Mouse (Mus musculus): ENCODE results near the gene Fig4. TPM values are rescaled to one million over a fixed set of nuclear protein-coding genes. Genes with fewer than 3 reads are reported as not detected.

The Fig4 gene
- total and polyA plus RNA-seq, 2 experiments from 2014 or later = 36.4 to 40.4 TPM

- no peaks in the 10 kb centered on the region; the same call in 1 of the 2 replicates for H3K4me1 ChIP-seq (ENCODE audit: insufficient read depth)
Measured at GRCm38 (mm10) chr10:41303639-41304444, 782 bp upstream of the Fig4 start, which contains the start of gene Ak9. Gene Ak9 (plus strand): TSS chr10:41303980.

GRCm38 (mm10) chr10:41300161-41300560, 2.9 kb downstream of the Fig4 start:
- Histone ChIP-seq H3K4me3 (ENCODE audit: low read depth, low read length) (no peak overlapping the region), H3K9me3 (ENCODE audit: low read length) (no peaks in the 10 kb centered on the region), H3K4me1 (ENCODE audit: insufficient read depth) (no peaks in the 10 kb centered on the region; the same call in 1 of the 2 replicates), H3K9ac (no peak overlapping the region), H3K27me3 (ENCODE audit: insufficient read depth, low read length) (no peaks in the 10 kb centered on the region), H3K4me2 (ENCODE audit: low read depth) (no peak overlapping the region), H3K27ac (ENCODE audit: low read depth, low read length) (no peak overlapping the region), H3K36me3 (ENCODE audit: insufficient read depth) (no peaks in the 10 kb centered on the region)
- WGBS = 53% methylated on average over 1 of the region's 1 CpGs
- no peak for DNase-seq
- ATAC-seq = no peak
- TF ChIP-seq CTCF (IDR thresholded peaks at IDR 0.05; ENCODE audit: low read depth) = no peak

More at GRCm38 (mm10) chr10:41303639-41304444, 782 bp upstream of the Fig4 start, which contains the start of gene Ak9:
- Histone ChIP-seq H3K27me3 (ENCODE audit: insufficient read depth, low read length) (no peaks in the 10 kb centered on the region), H3K9me3 (ENCODE audit: low read length) (no peaks in the 10 kb centered on the region), H3K4me2 (ENCODE audit: low read depth) (peak within 1 kb of the TSS; percentile 72), H3K4me3 (ENCODE audit: low read depth, low read length) (peak within 1 kb of the TSS; percentile 70), H3K36me3 (ENCODE audit: insufficient read depth) (no peaks in the 10 kb centered on the region), H3K9ac (peak within 1 kb of the TSS; percentile 91), H3K27ac (ENCODE audit: low read depth, low read length) (peak within 1 kb of the TSS; percentile 91)
- ATAC-seq = peak; percentile 70
- TF ChIP-seq CTCF (IDR thresholded peaks at IDR 0.05; ENCODE audit: low read depth) = peak; percentile 72
- peak; percentile 90 for DNase-seq
- WGBS = 1% methylated on average over 25 of the region's 25 CpGs

DNA sequence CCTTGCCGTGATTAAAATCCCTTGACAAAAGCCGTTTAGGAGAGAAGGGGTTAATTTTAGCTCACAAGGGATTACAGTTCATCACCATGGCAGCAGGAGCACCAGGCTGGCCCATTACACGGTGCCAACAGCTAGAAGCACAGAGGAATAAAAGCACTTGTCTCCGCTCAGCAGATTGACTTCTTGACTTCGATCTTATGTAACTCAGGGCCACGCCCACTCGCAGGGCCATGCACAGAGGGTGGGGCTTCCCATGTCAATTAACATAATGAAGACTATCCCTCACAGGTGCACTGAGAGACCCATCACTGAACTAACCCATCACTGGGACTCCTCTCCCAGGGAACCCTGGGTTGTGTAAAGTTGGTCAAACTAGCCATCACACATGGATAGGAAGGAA, 7.9 kb downstream of the Fig4 start:
- Histone ChIP-seq H3K9ac (no peak overlapping the region), H3K4me2 (ENCODE audit: low read depth) (0 out of 2 replicates have a peak overlapping the region, but pooled peaks have one; percentile 8), H3K4me1 (ENCODE audit: insufficient read depth) (no peaks in the 10 kb centered on the region), H3K27me3 (ENCODE audit: insufficient read depth, low read length) (no peaks in the 10 kb centered on the region), H3K36me3 (ENCODE audit: insufficient read depth) (no peaks in the 10 kb centered on the region), H3K9me3 (ENCODE audit: low read length) (no peaks in the 10 kb centered on the region), H3K27ac (ENCODE audit: low read depth, low read length) (no peak overlapping the region), H3K4me3 (ENCODE audit: low read depth, low read length) (no peak overlapping the region)
- ATAC-seq (peak; percentile 61), DNase-seq (peak; percentile 29)
- no peak for TF ChIP-seq CTCF (IDR thresholded peaks at IDR 0.05; ENCODE audit: low read depth)
- WGBS = 20% methylated on average over 7 of the region's 7 CpGs

GRCm38 (mm10) chr10:41294734-41295133, 8.3 kb downstream of the Fig4 start:
- TF ChIP-seq CTCF (IDR thresholded peaks at IDR 0.05; ENCODE audit: low read depth) = no peak
- DNase-seq (no peak), ATAC-seq (no peak)
- H3K27me3 ChIP-seq (ENCODE audit: insufficient read depth, low read length) = no peaks in the 10 kb centered on the region
- H3K36me3 ChIP-seq (ENCODE audit: insufficient read depth) = no peaks in the 10 kb centered on the region
- H3K9ac ChIP-seq = 0 out of 2 replicates have a peak overlapping the region, but pooled peaks have one; percentile 28
- H3K4me2 ChIP-seq (ENCODE audit: low read depth) = 0 out of 2 replicates have a peak overlapping the region, but pooled peaks have one; percentile 8
- 0 out of 2 replicates have a peak overlapping the region, but pooled peaks have one; percentile 9 for H3K27ac ChIP-seq (ENCODE audit: low read depth, low read length)
- no peaks in the 10 kb centered on the region for H3K4me1 ChIP-seq (ENCODE audit: insufficient read depth)
- 74% methylated on average over 11 of the region's 11 CpGs for WGBS
- H3K9me3 ChIP-seq (ENCODE audit: low read length) = no peaks in the 10 kb centered on the region
- H3K4me3 ChIP-seq (ENCODE audit: low read depth, low read length) = no peak overlapping the region

DNA sequence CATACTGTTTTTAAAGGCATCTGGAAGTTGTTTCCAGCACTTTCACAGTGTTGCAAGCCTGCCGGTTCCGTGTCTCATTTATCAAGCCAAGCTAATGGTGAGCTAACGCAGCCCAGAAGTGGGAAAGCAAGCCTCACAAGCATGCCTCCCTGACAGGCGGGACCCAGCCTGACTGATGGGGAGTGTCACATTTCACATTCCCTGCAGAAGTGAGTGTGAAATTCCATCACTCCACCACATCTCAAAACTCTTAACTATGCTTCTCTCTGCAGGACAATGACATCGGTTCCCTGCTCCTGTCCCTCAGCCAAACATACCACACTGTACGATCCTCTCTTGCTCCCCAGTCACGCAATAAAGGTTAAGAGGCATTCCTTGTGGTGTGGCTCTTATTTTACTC, 10.0 kb downstream of the Fig4 start:
- Histone ChIP-seq H3K36me3 (ENCODE audit: insufficient read depth) (no peaks in the 10 kb centered on the region), H3K4me3 (ENCODE audit: low read depth, low read length) (no peak overlapping the region), H3K4me1 (ENCODE audit: insufficient read depth) (no peaks in the 10 kb centered on the region), H3K27me3 (ENCODE audit: insufficient read depth, low read length) (no peaks in the 10 kb centered on the region), H3K27ac (ENCODE audit: low read depth, low read length) (no peak overlapping the region), H3K9me3 (ENCODE audit: low read length) (no peaks in the 10 kb centered on the region), H3K4me2 (ENCODE audit: low read depth) (no peak overlapping the region), H3K9ac (no peak overlapping the region)
- 35% methylated on average over 7 of the region's 7 CpGs for WGBS
- DNase-seq (no peak), ATAC-seq (no peak; the same call in 1 of the 2 replicates)
- no peak for TF ChIP-seq CTCF (IDR thresholded peaks at IDR 0.05; ENCODE audit: low read depth)

GRCm38 (mm10) chr10:41291021-41291420, 12.0 kb downstream of the Fig4 start:
- ATAC-seq (no peak), DNase-seq (no peak)
- Histone ChIP-seq H3K9me3 (ENCODE audit: low read length) (no peaks in the 10 kb centered on the region), H3K4me2 (ENCODE audit: low read depth) (no peak overlapping the region), H3K4me3 (ENCODE audit: low read depth, low read length) (no peak overlapping the region), H3K36me3 (ENCODE audit: insufficient read depth) (no peaks in the 10 kb centered on the region), H3K4me1 (ENCODE audit: insufficient read depth) (no peaks in the 10 kb centered on the region), H3K9ac (no peak overlapping the region), H3K27ac (ENCODE audit: low read depth, low read length) (no peak overlapping the region), H3K27me3 (ENCODE audit: insufficient read depth, low read length) (no peaks in the 10 kb centered on the region)
- TF ChIP-seq CTCF (IDR thresholded peaks at IDR 0.05; ENCODE audit: low read depth) = no peak
- 79% methylated on average over 2 of the region's 2 CpGs for WGBS

Measured in forebrain, postnatal 0 days (tissue).